Mouse (Mus musculus) midbrain, postnatal 0 days (tissue): ENCODE measurements at regions not wholly inside any gene's neighbourhood (a gene's known extent, or its start where the extent isn't known, plus 50 kb on each side); places are given as distances from the start of the nearest gene placed in this dataset.
A peak's percentile ranks its signal among the peaks of the same experiment; 100 is the strongest.

Source experiments
- ATAC-seq: fragments of 200-750 bp; cut with Nextera tagmentation; 2 replicates; pipeline ENCODE4 v1.8.0; 2017; ENCODE audit warnings: moderate number of reproducible peaks, mild to moderate bottlenecking, moderate TSS enrichment, moderate library complexity; ENCODE audit not compliant: low FRiP score
- DNase-seq: peaks from one replicate; pipeline ENCODE4 v3.0.0-alpha.2; 2015; ENCODE audit warnings: low spot score
- H3K27ac ChIP-seq: fragments of 300-500 bp; sonication (generic); 2 replicates; pipeline ENCODE4 v1.5.1; 2014; ENCODE audit warnings: low read depth, mild to moderate bottlenecking, low read length, mixed read lengths
- H3K27me3 ChIP-seq: fragments of 300-500 bp; sonication (generic); 2 replicates; pipeline ENCODE4 v1.6.1; 2014; ENCODE audit warnings: low read length, control low read depth, mixed read lengths; ENCODE audit not compliant: insufficient read depth
- H3K36me3 ChIP-seq: fragments of 300-500 bp; sonication (generic); 2 replicates; pipeline ENCODE4 v1.6.1; 2014; ENCODE audit warnings: low read length, control low read depth, mixed read lengths; ENCODE audit not compliant: insufficient read depth
- H3K4me1 ChIP-seq: fragments of 300-500 bp; sonication (generic); 2 replicates; pipeline ENCODE4 v1.6.1; 2014; ENCODE audit warnings: mild to moderate bottlenecking, control low read depth, antibody characterized with exemption, low read length, mixed read lengths; ENCODE audit not compliant: insufficient read depth
- H3K4me2 ChIP-seq: fragments of 300-500 bp; sonication (generic); 2 replicates; pipeline ENCODE4 v1.6.1; 2014; ENCODE audit warnings: low read depth, mild to moderate bottlenecking, low read length, mixed read lengths; ENCODE audit not compliant: poor library complexity, severe bottlenecking
- H3K4me3 ChIP-seq: fragments of 300-500 bp; sonication (generic); 2 replicates; pipeline ENCODE4 v1.5.1; 2014; ENCODE audit warnings: low read depth, mild to moderate bottlenecking, low read length, moderate library complexity
- H3K9ac ChIP-seq: fragments of 300-500 bp; sonication (generic); replicated peaks from 2 replicates; pipeline ENCODE4 v1.6.1; 2014; ENCODE audit warnings: mild to moderate bottlenecking, low read length, moderate library complexity, mixed read lengths; ENCODE audit not compliant: poor library complexity, severe bottlenecking
- H3K9me3 ChIP-seq: fragments of 300-500 bp; sonication (generic); 2 replicates; pipeline ENCODE4 v1.6.1; 2016; ENCODE audit warnings: low read length, control low read depth
- CTCF ChIP-seq: IDR thresholded peaks from 2 replicates; pipeline ENCODE4 v1.5.1; 2016; ENCODE audit warnings: antibody characterized with exemption, mild to moderate bottlenecking
- WGBS: fragments of 180-500 bp; shearing (Covaris S2); extraction: QIAGEN DNeasy Blood & Tissue Kit; methylation state at CpG from one replicate; pipeline ENCODE4 v1.1.7; 2014; 5-methylcytosine and 5-hydroxymethylcytosine counted together

DNA sequence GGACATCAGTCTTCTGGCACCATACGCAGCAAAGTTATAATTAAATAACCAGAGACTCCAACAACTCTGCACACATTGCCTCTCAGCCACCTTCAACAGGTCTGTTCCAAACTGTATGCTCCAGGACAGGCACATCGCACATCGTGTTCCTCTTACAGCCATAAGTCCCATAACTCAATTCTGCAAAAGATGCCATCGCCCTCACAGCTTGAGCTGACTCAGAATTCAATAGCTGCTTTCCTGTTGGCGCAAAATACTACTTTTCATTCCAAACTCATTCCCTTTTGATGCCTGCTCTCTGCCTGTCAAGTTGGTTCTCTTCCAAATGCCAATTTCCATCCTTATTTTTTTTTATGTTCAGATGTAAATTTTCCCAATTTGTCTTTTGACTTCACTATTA is 761.0 kb downstream of the Slitrk1 start:
- no peak for TF ChIP-seq CTCF
- DNase-seq: peak; percentile 5
- Histone ChIP-seq H3K4me3 (no peak overlapping the region), H3K27ac (no peak overlapping the region), H3K9me3 (no peaks in the 10 kb centered on the region), H3K4me2 (no peak overlapping the region), H3K36me3 (no peaks in the 10 kb centered on the region), H3K4me1 (no peaks in the 10 kb centered on the region), H3K9ac (no peak overlapping the region), H3K27me3 (no peaks in the 10 kb centered on the region)
- ATAC-seq: no peak
- 86% methylated on average over 5 of the region's 5 CpGs for WGBS

DNA sequence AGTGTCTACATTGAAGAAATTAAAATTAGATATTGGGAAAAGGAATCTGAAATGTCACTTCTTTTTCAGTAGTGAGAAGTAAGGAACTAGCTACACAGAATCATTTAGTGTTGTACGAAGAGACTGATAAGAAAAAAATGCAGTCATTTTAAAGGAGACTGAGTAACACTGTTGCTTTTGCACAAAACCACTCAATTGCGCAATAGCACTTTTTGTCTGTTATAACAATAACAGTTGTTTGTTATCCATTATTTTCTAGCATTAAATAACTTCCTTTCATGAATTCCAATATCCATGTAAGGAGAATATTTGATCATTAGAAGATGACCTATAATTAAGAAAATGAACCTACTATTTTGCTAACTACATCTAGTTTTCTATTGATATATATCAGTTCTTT is 790.8 kb downstream of the Slitrk1 start:
- WGBS: 95% methylated on average over 2 of the region's 2 CpGs
- H3K9ac ChIP-seq: no peak overlapping the region
- H3K4me2 ChIP-seq: no peak overlapping the region
- ATAC-seq (no peak), DNase-seq (no peak)
- no peak overlapping the region for H3K4me3 ChIP-seq
- H3K4me1 ChIP-seq: no peaks in the 10 kb centered on the region
- no peak for TF ChIP-seq CTCF
- H3K9me3 ChIP-seq: no peaks in the 10 kb centered on the region
- no peaks in the 10 kb centered on the region for H3K36me3 ChIP-seq
- H3K27me3 ChIP-seq: no peaks in the 10 kb centered on the region
- no peak overlapping the region for H3K27ac ChIP-seq

DNA sequence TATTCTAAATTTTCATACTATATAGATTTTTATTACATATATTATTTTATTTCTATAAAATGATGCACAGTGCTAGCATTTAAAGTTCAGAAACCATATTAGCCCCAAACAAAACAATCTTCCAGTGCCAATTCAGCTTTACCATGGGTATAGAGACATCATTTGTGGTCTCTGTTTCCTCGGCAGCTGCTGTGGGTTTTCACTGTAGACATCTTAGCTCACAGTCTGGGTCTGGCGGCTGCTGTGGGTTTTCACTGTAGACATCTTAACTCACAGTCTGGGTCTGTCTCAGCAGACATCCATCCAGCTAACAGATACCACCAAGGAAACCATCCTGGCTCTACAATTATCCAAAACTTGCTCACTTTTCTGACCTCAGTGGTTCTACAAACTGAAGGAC is 808.9 kb downstream of the Slitrk1 start:
- H3K4me3 ChIP-seq: no peak overlapping the region
- DNase-seq: no peak
- no peak for ATAC-seq

DNA sequence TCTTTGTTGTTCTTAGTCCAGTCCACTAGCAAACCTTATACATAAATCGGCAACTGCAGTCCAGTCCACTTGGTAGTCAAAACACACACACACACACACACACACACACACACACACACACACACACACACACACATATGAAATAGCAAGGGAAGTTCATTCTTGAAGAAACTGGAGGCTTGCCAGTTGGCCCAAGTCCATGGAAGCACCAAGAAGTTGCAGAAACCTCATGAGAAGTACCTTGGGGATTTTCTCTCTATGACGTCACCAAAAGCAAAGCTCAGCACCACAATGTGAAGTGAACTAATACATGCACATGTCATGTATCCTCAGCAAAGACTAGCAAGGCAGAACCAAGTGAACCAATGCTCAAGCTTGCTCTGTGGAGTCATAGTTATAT is 823.0 kb downstream of the Slitrk1 start:
- H3K9ac ChIP-seq: no peak overlapping the region
- ATAC-seq: no peak
- H3K4me3 ChIP-seq: no peak overlapping the region
- no peak overlapping the region for H3K27ac ChIP-seq
- no peak overlapping the region for H3K4me2 ChIP-seq
- H3K4me1 ChIP-seq: no peaks in the 10 kb centered on the region
- TF ChIP-seq CTCF: no peak
- 98% methylated on average over 2 of the region's 2 CpGs for WGBS
- H3K36me3 ChIP-seq: no peaks in the 10 kb centered on the region
- DNase-seq: no peak
- H3K27me3 ChIP-seq: no peaks in the 10 kb centered on the region
- no peaks in the 10 kb centered on the region for H3K9me3 ChIP-seq

More for the DNA sequence above, 808.9 kb downstream of the Slitrk1 start:
- H3K27ac ChIP-seq: no peak overlapping the region
- WGBS: 82% methylated on average over 2 of the region's 2 CpGs
- TF ChIP-seq CTCF: no peak
- H3K4me1 ChIP-seq: no peaks in the 10 kb centered on the region
- no peaks in the 10 kb centered on the region for H3K9me3 ChIP-seq
- no peak overlapping the region for H3K4me2 ChIP-seq
- H3K27me3 ChIP-seq: no peaks in the 10 kb centered on the region
- no peaks in the 10 kb centered on the region for H3K36me3 ChIP-seq
- no peak overlapping the region for H3K9ac ChIP-seq

DNA sequence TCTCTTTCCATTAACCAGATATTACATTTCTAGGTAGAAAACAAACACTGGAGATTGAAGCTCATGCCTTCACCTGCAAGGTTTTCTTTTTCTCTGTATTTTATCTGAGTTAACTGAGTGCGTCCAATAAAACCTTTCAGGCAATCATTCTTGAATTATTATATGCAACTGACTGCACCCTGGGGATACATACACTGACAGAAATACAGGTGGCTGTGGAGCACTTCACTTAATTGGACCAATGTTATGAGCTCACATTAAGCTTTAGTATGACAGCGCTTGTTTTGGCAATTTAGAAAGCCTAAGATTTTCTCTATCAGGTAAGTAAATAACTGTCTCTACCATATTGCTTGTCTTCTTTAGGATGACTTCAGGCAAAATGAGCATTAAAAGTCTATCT is 864.0 kb downstream of the Slitrk1 start:
- H3K36me3 ChIP-seq: no peaks in the 10 kb centered on the region
- no peak for TF ChIP-seq CTCF
- DNase-seq (peak; percentile 13), ATAC-seq (no peak)
- H3K4me1 ChIP-seq: no peaks in the 10 kb centered on the region
- no peaks in the 10 kb centered on the region for H3K27me3 ChIP-seq
- no peak overlapping the region for H3K27ac ChIP-seq
- no peak overlapping the region for H3K9ac ChIP-seq
- no peak overlapping the region for H3K4me3 ChIP-seq
- no peak overlapping the region for H3K4me2 ChIP-seq
- 84% methylated on average over 2 of the region's 2 CpGs for WGBS
- H3K9me3 ChIP-seq: no peaks in the 10 kb centered on the region

DNA sequence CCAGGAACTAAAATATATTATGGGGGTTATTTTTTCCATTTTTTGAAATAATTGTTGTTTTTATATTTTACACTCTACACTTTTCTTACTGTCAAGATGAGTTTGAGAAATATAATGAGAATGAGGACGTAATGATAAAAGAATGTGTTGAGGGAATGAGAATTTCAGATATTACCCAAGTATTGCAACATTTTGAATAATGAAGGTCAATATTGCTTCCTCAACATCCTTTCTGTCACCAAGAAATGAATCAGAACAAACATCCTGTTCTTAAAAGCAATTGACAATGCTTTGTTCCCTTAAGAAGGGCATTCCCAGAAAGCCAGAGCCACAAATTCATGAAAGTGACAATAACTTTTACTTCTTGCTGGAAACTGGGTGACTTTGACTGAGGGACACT is 878.0 kb downstream of the Slitrk1 start:
- Histone ChIP-seq H3K27me3 (no peaks in the 10 kb centered on the region), H3K4me1 (no peaks in the 10 kb centered on the region), H3K9ac (no peak overlapping the region), H3K27ac (no peak overlapping the region), H3K4me3 (no peak overlapping the region), H3K36me3 (no peaks in the 10 kb centered on the region), H3K4me2 (no peak overlapping the region), H3K9me3 (no peaks in the 10 kb centered on the region)
- DNase-seq: no peak
- WGBS: 92% methylated on average over 1 of the region's 1 CpGs
- no peak for TF ChIP-seq CTCF
- ATAC-seq: no peak

DNA sequence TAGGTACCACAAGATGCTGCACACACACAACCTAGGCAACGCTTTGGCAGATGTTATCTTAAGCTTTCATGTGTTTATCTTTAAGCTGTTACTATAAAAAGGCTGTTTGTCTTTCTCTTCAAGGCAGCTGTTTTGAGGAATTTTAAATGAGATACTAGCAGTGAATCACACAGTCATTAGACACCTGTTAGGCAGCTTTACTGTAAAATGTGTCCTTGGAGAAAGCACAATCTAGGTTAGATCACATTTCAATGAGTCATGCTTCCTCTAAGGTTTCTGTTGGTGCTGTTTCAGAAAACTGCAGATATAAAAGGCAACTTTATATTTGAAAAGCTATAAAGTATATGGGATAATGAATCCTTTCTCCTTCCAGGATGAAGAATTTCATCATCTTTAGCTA is 879.8 kb downstream of the Slitrk1 start:
- DNase-seq: no peak
- H3K9ac ChIP-seq: no peak overlapping the region
- H3K9me3 ChIP-seq: no peaks in the 10 kb centered on the region
- H3K36me3 ChIP-seq: no peaks in the 10 kb centered on the region
- no peak overlapping the region for H3K4me2 ChIP-seq
- no peaks in the 10 kb centered on the region for H3K27me3 ChIP-seq
- no peaks in the 10 kb centered on the region for H3K4me1 ChIP-seq
- no peak for TF ChIP-seq CTCF
- no peak overlapping the region for H3K27ac ChIP-seq
- no peak overlapping the region for H3K4me3 ChIP-seq
- ATAC-seq: no peak
- WGBS: 89% methylated on average over 1 of the region's 1 CpGs
